Mouse (Mus musculus) lung, adult 2 months (tissue): ENCODE measurements around the gene Plcd3. TPM values are rescaled to one million over a fixed set of nuclear protein-coding genes. Genes with fewer than 3 reads are reported as not detected.
A peak's percentile ranks its signal among the peaks of the same experiment; 100 is the strongest.

Experiments used
- DNase-seq: peaks from one replicate; pipeline ENCODE4 v3.0.0; 2022
- H3K4me1 ChIP-seq: fragments of 200-500 bp; 2 replicates; pipeline ENCODE4 v1.6.1; 2011; ENCODE audit warnings: low read length; ENCODE audit not compliant: control insufficient read depth, insufficient read depth
- H3K4me3 ChIP-seq: fragments of 200-500 bp; replicated peaks from 2 replicates; pipeline ENCODE3; 2011; ENCODE audit warnings: low read depth, mild to moderate bottlenecking, control low read depth, low read length; ENCODE audit errors: extremely low read depth
- CTCF ChIP-seq: fragments of 200-500 bp; IDR thresholded peaks from 2 replicates; pipeline ENCODE4 v1.5.1; 2011; ENCODE audit warnings: mild to moderate bottlenecking, low read length, control low read depth; ENCODE audit not compliant: insufficient read depth
- POLR2A ChIP-seq: fragments of 200-500 bp; IDR thresholded peaks from 2 replicates; pipeline ENCODE4 v1.6.1; 2011; ENCODE audit warnings: low read depth, mild to moderate bottlenecking, control low read depth, low read length, borderline replicate concordance; ENCODE audit errors: extremely low read depth
- WGBS: fragments of 180-500 bp; shearing (Covaris S2); methylation state at CpG from one replicate; pipeline ENCODE4 v1.1.7; 2018; 5-methylcytosine and 5-hydroxymethylcytosine counted together
- polyA plus RNA-seq: library from polyadenylated mRNA; depleted of rRNA; stranded (reverse); fragments of >200 nt; gene quantifications from 2 replicates; pipeline ENCODE4 v1.2.3, GENCODE M21; 2012

Plcd3 gene
- polyA plus RNA-seq, 1 experiment = 11.0 TPM

- TF ChIP-seq CTCF (0 out of 2 replicates have a peak, but pooled peaks have one; percentile 13), POLR2A (no peak)
- H3K4me1 ChIP-seq = peaks cover 7% of the 10 kb centered on the region
- H3K4me3 ChIP-seq = no peak overlapping the region
- 16% methylated on average over 43 of the region's 43 CpGs for WGBS
- no peak for DNase-seq
Observed at GRCm38 (mm10) chr11:103080323-103081091, 21.0 kb downstream of the Plcd3 start.

GRCm38 (mm10) chr11:103078131-103078530, 23.3 kb downstream of the Plcd3 start:
- 78% methylated on average over 11 of the region's 11 CpGs for WGBS
- no peak for DNase-seq
- no peak overlapping the region for H3K4me3 ChIP-seq
- peaks cover 7% of the 10 kb centered on the region for H3K4me1 ChIP-seq
- TF ChIP-seq POLR2A = no peak
- TF ChIP-seq CTCF = no peak

- H3K4me1 ChIP-seq = peaks cover 7% of the 10 kb centered on the region
- no peak overlapping the region for H3K4me3 ChIP-seq
- no peak for DNase-seq
- WGBS = 84% methylated on average over 8 of the region's 8 CpGs
- TF ChIP-seq POLR2A = no peak
- no peak for TF ChIP-seq CTCF
Observed at GRCm38 (mm10) chr11:103076581-103076980, 24.9 kb downstream of the Plcd3 start.

GRCm38 (mm10) chr11:103076010-103076409, 25.4 kb downstream of the Plcd3 start:
- DNase-seq = no peak
- WGBS = 85% methylated on average over 7 of the region's 7 CpGs
- TF ChIP-seq CTCF (no peak), POLR2A (no peak)
- peaks cover 7% of the 10 kb centered on the region for H3K4me1 ChIP-seq
- no peak overlapping the region for H3K4me3 ChIP-seq

GRCm38 (mm10) chr11:103074796-103075323, 26.6 kb downstream of the Plcd3 start:
- DNase-seq = no peak
- Histone ChIP-seq H3K4me3 (no peak overlapping the region), H3K4me1 (no peaks in the 10 kb centered on the region)
- WGBS = 26% methylated on average over 10 of the region's 10 CpGs
- no peak for TF ChIP-seq POLR2A
- no peak for TF ChIP-seq CTCF

GRCm38 (mm10) chr11:103074121-103074650, 27.3 kb downstream of the Plcd3 start:
- Histone ChIP-seq H3K4me1 (no peaks in the 10 kb centered on the region), H3K4me3 (no peak overlapping the region)
- WGBS = 75% methylated on average over 10 of the region's 10 CpGs
- DNase-seq = no peak
- no peak for TF ChIP-seq CTCF
- TF ChIP-seq POLR2A = no peak

GRCm38 (mm10) chr11:103073671-103074070, 27.8 kb downstream of the Plcd3 start:
- DNase-seq = no peak
- Histone ChIP-seq H3K4me3 (no peak overlapping the region), H3K4me1 (no peaks in the 10 kb centered on the region)
- no peak for TF ChIP-seq POLR2A
- TF ChIP-seq CTCF = no peak
- 84% methylated on average over 7 of the region's 7 CpGs for WGBS

- 93% methylated on average over 10 of the region's 10 CpGs for WGBS
- no peak for TF ChIP-seq CTCF
- TF ChIP-seq POLR2A = no peak
- H3K4me3 ChIP-seq = no peak overlapping the region
- H3K4me1 ChIP-seq = peaks cover 3% of the 10 kb centered on the region
- no peak for DNase-seq
Observed at GRCm38 (mm10) chr11:103070322-103070880, 31.1 kb downstream of the Plcd3 start.

GRCm38 (mm10) chr11:103069731-103070130, 31.7 kb downstream of the Plcd3 start:
- Histone ChIP-seq H3K4me1 (peaks cover 3% of the 10 kb centered on the region), H3K4me3 (no peak overlapping the region)
- DNase-seq = no peak
- TF ChIP-seq CTCF = no peak
- no peak for TF ChIP-seq POLR2A
- 94% methylated on average over 2 of the region's 2 CpGs for WGBS

GRCm38 (mm10) chr11:103068884-103069283, 32.6 kb downstream of the Plcd3 start:
- WGBS = 92% methylated on average over 11 of the region's 11 CpGs
- no peak for DNase-seq

More at GRCm38 (mm10) chr11:103068884-103069283, 32.6 kb downstream of the Plcd3 start:
- no peak for TF ChIP-seq CTCF
- TF ChIP-seq POLR2A = no peak
- Histone ChIP-seq H3K4me3 (no peak overlapping the region), H3K4me1 (peaks cover 3% of the 10 kb centered on the region)
